19 mouse cellular contexts compared by ENCODE assay signal in genomic region chr19:34650997-34651396, GRCm38 (mm10). TPM values are rescaled to one million over a fixed set of nuclear protein-coding genes. Genes with fewer than 3 reads are reported as not detected.
"Had no signal": no experiment of that assay in that cellular context is flagged by ENCODE, and none has a peak within 500 bp of the region (broad histone marks: within the 10 kb centered on the region; RNA-seq: fewer than 3 reads in every experiment).

No protein-coding gene starts in this region.

- ATAC-seq: intestine, embryonic 16.5 days had no signal

- H3K9ac ChIP-seq: limb, embryonic 13.5 days; lung, embryonic 15.5 days had no signal

- H3K27ac ChIP-seq: limb, embryonic 10.5 days; limb, embryonic 13.5 days; lung, embryonic 15.5 days had no signal

- H3K4me1 ChIP-seq: limb, embryonic 10.5 days; limb, embryonic 13.5 days; lung, embryonic 15.5 days had no signal

- H3K4me2 ChIP-seq: limb, embryonic 13.5 days; lung, embryonic 15.5 days; midbrain, embryonic 11.5 days had no signal

- DNase-seq: kidney, adult 18-20 months; kidney, adult 9 months; kidney, postnatal 14 days; kidney, postnatal 4 days; lung, adult 18-20 months; lung, postnatal 10 days; lung, postnatal 36 days; midbrain, embryonic 14.5 days; thymus, adult 18-20 months; thymus, postnatal 36 days had no signal

- H3K36me3 ChIP-seq: limb, embryonic 10.5 days; limb, embryonic 13.5 days; lung, embryonic 15.5 days had no signal

- H3K27me3 ChIP-seq: limb, embryonic 13.5 days; lung, embryonic 15.5 days had no signal

- H3K4me3 ChIP-seq: limb, embryonic 10.5 days; limb, embryonic 13.5 days; lung, embryonic 15.5 days had no signal

- H3K9me3 ChIP-seq: limb, embryonic 10.5 days; limb, embryonic 13.5 days; lung, embryonic 15.5 days had no signal

RNA-seq across cellular contexts. Expression of gene Ifit1, which starts 10.3 kb away (rescaled TPM):
- total RNA-seq: layer of hippocampus, postnatal 14 days had no signal
- polyA plus RNA-seq: limb, embryonic 10.5 days had no signal

RNA-seq across cellular contexts. Expression of gene Ifit1bl2, which starts 10.5 kb away (rescaled TPM):
- polyA plus RNA-seq: limb, embryonic 10.5 days; liver, adult 2 months; neural tube, embryonic 11.5 days; testis, adult 2 months had no signal

RNA-seq across cellular contexts. Expression of gene Ifit3b, which starts 43.2 kb away (rescaled TPM):
- polyA plus RNA-seq: neural tube, embryonic 11.5 days had no signal

RNA-seq across cellular contexts. Expression of gene Ifit1bl1, which starts 49.2 kb away (rescaled TPM):
- polyA plus RNA-seq: limb, embryonic 10.5 days; testis, adult 2 months had no signal
